Mouse (Mus musculus) thymus, adult 18-20 months (tissue): ENCODE results near the gene Olfr1028.

Experiments
- DNase-seq, 2 experiments: peaks; one replicate each; pipeline ENCODE4 v3.0.0; 2022; ENCODE audit warnings: mixed read lengths in 2 of 2

Olfr1028 gene

DNA sequence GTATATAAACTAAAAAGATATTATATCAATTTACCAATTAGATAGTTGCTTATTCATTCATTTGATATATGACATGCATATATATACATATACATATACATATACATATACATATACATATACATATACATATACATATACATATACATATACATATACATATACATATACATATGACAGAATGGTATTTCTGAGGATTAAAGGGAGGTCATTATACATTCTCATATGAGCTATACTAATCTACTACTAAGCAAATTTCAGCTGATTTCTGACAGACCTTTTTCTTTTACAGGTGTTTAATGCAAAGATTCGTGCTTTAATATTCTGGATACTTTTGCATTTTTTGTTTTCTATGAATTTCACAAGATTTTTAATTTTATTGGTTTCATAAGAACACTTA lies at the start of gene Olfr1028:
Gene Olfr1028, plus strand, starts transcription at position 301 of the 400 bp plus-strand sequence.
- DNase-seq: no peak

DNA sequence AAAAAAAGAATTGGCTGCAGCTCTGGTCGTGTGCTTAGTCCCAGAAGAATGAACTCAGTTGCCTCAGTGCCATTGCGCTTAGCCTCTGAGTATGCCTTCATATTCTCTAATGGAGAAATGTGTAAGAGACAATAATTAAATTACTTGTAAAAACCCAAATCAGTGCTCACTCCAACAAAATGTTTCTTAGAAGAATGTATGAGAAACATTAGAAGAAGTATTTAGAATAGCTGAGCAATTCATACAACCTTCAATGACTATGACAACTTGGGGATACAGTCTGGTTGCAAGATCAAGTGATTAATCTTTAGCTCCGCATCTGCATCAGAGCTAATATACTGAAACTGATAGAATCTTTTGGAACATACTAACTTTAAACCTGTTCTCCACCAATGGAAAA lies 45.3 kb upstream of the Olfr1028 start, which contains the start of gene Olfr1024:
Gene Olfr1024, minus strand, starts transcription at position 101 of the 400 bp plus-strand sequence.
- no peak for DNase-seq

DNA sequence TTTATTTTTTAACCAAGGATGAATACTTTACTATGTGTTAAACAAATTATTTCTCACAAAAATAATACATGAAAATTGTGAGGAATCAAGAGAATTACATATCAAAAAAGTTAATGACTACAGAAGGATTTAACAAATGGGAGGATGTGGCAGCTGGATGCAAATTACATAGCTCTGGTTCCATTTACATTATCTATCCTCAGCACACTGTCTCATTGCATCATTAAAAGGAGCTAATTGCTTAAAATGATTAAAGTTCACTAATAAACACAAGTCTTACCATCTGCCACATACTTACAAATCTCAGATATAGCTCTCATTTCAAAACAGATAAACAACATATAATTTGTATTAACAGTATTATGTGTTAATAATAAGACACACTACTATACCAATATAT lies 37.0 kb upstream of the Olfr1028 start:
- DNase-seq: no peak

DNA sequence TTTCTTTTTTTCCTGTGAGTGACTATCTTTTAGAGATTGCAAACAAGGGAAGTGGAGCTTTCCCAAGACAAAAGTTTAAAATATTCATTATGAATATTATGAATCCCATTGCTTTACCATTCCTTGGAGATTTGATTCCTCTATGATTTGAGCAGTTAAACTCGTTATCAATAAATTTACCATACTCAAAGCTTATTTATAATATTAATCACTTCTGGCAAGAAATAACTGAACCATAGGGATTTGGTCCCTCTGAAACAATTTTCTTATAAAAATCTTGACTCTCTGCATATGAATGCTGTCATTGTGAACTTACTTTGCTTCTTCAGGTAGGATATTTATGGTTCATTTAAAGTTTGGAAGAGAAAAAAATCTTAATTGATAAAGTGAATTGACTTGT lies 35.3 kb upstream of the Olfr1028 start, which contains the start of gene Olfr1025-ps1:
Gene Olfr1025-ps1, plus strand, starts transcription at position 301 of the 400 bp plus-strand sequence.
- DNase-seq: no peak

DNA sequence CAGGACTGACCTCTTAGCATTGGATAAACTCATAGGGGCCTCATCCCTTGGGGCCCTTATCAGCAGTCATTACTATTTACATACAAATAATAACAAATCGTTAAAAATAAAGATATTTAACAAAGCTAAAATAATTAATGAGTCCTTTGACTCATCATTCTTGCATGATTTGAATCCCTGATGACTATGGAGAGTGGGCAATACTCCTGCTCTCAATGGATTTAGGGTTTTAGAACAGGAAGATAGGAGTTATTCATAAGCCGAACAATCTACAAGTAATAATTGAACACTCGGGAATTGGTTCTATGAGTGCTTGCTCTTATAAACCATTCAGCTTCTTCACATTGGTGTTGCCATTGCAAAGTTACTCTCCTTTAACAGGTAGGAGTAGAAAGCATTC lies 29.0 kb upstream of the Olfr1028 start, which contains the start of gene Olfr1026:
Gene Olfr1026, plus strand, starts transcription at position 301 of the 400 bp plus-strand sequence.
- DNase-seq: no peak

DNA sequence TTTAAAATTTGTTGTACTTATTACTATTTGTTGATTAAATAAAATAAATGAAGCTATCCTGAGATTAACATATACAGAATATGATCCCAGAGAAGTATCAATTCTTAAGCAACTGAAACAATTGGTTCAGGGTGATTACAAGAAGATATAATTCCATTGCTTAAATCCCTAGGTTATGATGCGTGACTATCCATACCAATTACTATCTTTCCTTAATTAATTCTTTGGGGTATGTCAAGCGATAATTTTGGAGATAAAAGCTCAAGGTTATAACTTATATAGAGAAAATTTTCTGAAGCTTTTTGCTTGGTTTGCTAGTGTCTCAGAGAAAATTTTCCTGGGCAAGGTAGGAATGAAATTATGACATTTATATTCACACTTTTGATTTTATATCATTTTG lies 23.4 kb downstream of the Olfr1028 start, which contains the start of gene Olfr1029:
Gene Olfr1029, plus strand, starts transcription at position 301 of the 400 bp plus-strand sequence.
- DNase-seq: no peak

DNA sequence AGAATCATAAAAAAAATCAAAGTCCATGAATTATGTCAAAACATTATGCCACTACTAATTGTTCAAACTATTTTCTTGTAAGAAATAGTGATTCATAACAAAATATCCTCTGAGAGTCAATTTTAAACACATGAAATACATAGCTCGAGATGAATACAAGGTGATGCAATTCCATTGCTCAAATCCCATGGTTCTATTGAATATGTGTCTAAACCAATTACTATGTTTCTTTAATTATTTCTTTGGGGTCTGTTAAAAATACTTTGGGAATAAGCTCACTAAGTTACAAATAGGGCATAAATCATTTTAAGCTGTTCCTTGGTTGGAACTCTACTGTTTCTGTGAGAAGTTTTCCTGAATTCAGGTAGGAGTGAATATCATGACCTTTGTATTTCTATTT lies 28.7 kb downstream of the Olfr1028 start, which contains the start of gene Olfr1030:
Gene Olfr1030, plus strand, starts transcription at position 301 of the 400 bp plus-strand sequence.
- DNase-seq: no peak

DNA sequence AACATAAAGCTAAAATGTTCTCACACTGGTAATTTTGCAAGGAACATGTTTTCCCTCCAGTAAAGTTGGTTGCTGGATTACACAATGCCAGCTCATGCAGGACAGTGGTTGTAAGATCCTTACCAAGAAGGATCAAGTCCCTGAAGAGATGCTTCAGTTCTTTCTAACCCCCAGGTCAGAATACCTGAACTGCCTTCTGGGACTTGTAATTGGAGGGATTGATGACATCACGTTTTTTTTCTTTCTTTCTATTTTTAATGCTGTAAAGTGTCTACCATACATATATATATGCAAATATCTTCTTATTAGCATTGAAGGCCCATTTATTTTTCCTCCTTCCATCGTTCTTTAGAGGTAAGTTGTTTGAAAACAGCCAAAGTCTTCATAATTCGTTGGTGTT lies 39.8 kb downstream of the Olfr1028 start, which contains the start of gene Olfr1031:
Gene Olfr1031, plus strand, starts transcription at position 301 of the 400 bp plus-strand sequence.
- no peak for DNase-seq
